Mouse (Mus musculus): ENCODE measurements around the gene Cemip2. TPM values are rescaled to one million over a fixed set of nuclear protein-coding genes. Genes with fewer than 3 reads are reported as not detected.

Gene Cemip2
- 61.4 and 71.0 TPM in 2 replicates for polyA plus RNA-seq (2016; fragmentation: Nextera tagmentation; extraction: Ambion mirVana)

GRCm38 (mm10) chr19:21778147-21778917 is at the start of gene Cemip2:
Gene Cemip2, plus strand, starts transcription at chr19:21778342.
- under 1% methylated on average over 74 of the region's 75 CpGs for WGBS
- no peaks in the 10 kb centered on the region for H3K27me3 ChIP-seq (replicated peaks; ENCODE audit: low read depth, poor library complexity, severe bottlenecking)
- DNase-seq (ENCODE audit: low spot score) = peak; percentile 98
- peak within 1 kb of the TSS; percentile 98 for H3K27ac ChIP-seq (replicated peaks)
- H3K36me3 ChIP-seq (replicated peaks) = no peaks in the 10 kb centered on the region
- H3K4me3 ChIP-seq = peak within 1 kb of the TSS; percentile 91
- H3K4me1 ChIP-seq = peaks cover 54% of the 10 kb centered on the region
- H3K9me3 ChIP-seq = no peaks in the 10 kb centered on the region

- DNase-seq (ENCODE audit: low spot score) = no peak
- H3K27me3 ChIP-seq (replicated peaks; ENCODE audit: low read depth, poor library complexity, severe bottlenecking) = no peaks in the 10 kb centered on the region
- no peaks in the 10 kb centered on the region for H3K9me3 ChIP-seq
- H3K4me1 ChIP-seq = no peaks in the 10 kb centered on the region
- H3K36me3 ChIP-seq (replicated peaks) = no peaks in the 10 kb centered on the region
- WGBS = 93% methylated on average over 6 of the region's 6 CpGs
- H3K27ac ChIP-seq (replicated peaks) = no peak overlapping the region
- H3K4me3 ChIP-seq = no peak overlapping the region
These were observed 49.8 kb upstream of the Cemip2 start for GRCm38 (mm10) chr19:21728342-21728741.

GRCm38 (mm10) chr19:21731887-21732286 is 46.3 kb upstream of the Cemip2 start:
- WGBS = 75% methylated on average over 5 of the region's 5 CpGs
- no peaks in the 10 kb centered on the region for H3K4me1 ChIP-seq

GRCm38 (mm10) chr19:21733176-21733575 is 45.0 kb upstream of the Cemip2 start:
- Histone ChIP-seq H3K27me3 (replicated peaks; ENCODE audit: low read depth, poor library complexity, severe bottlenecking) (no peaks in the 10 kb centered on the region), H3K27ac (replicated peaks) (no peak overlapping the region), H3K36me3 (replicated peaks) (no peaks in the 10 kb centered on the region), H3K4me3 (no peak overlapping the region), H3K4me1 (no peaks in the 10 kb centered on the region), H3K9me3 (no peaks in the 10 kb centered on the region)
- 96% methylated on average over 2 of the region's 2 CpGs for WGBS
- no peak for DNase-seq (ENCODE audit: low spot score)

More at GRCm38 (mm10) chr19:21731887-21732286, 46.3 kb upstream of the Cemip2 start:
- Histone ChIP-seq H3K27me3 (replicated peaks; ENCODE audit: low read depth, poor library complexity, severe bottlenecking) (no peaks in the 10 kb centered on the region), H3K36me3 (replicated peaks) (no peaks in the 10 kb centered on the region), H3K4me3 (no peak overlapping the region), H3K9me3 (no peaks in the 10 kb centered on the region), H3K27ac (replicated peaks) (no peak overlapping the region)
- DNase-seq (ENCODE audit: low spot score) = no peak

- no peak overlapping the region for H3K4me3 ChIP-seq
- H3K4me1 ChIP-seq = no peaks in the 10 kb centered on the region
- H3K27me3 ChIP-seq (replicated peaks; ENCODE audit: low read depth, poor library complexity, severe bottlenecking) = no peaks in the 10 kb centered on the region
- WGBS = 41% methylated on average over 5 of the region's 5 CpGs
- H3K27ac ChIP-seq (replicated peaks) = no peak overlapping the region
- no peaks in the 10 kb centered on the region for H3K36me3 ChIP-seq (replicated peaks)
- no peak for DNase-seq (ENCODE audit: low spot score)
- H3K9me3 ChIP-seq = no peaks in the 10 kb centered on the region
These were observed 44.0 kb upstream of the Cemip2 start for GRCm38 (mm10) chr19:21734112-21734511.

GRCm38 (mm10) chr19:21737446-21737845 is 40.7 kb upstream of the Cemip2 start:
- Histone ChIP-seq H3K9me3 (no peaks in the 10 kb centered on the region), H3K4me3 (no peak overlapping the region), H3K27me3 (replicated peaks; ENCODE audit: low read depth, poor library complexity, severe bottlenecking) (no peaks in the 10 kb centered on the region), H3K36me3 (replicated peaks) (no peaks in the 10 kb centered on the region), H3K4me1 (no peaks in the 10 kb centered on the region), H3K27ac (replicated peaks) (no peak overlapping the region)
- DNase-seq (ENCODE audit: low spot score) = no peak
- WGBS = 64% methylated on average over 18 of the region's 18 CpGs

- Histone ChIP-seq H3K36me3 (replicated peaks) (no peaks in the 10 kb centered on the region), H3K9me3 (no peaks in the 10 kb centered on the region), H3K27ac (replicated peaks) (0 out of 2 replicates have a peak overlapping the region, but pooled peaks have one; percentile 6), H3K27me3 (replicated peaks; ENCODE audit: low read depth, poor library complexity, severe bottlenecking) (no peaks in the 10 kb centered on the region), H3K4me3 (no peak overlapping the region), H3K4me1 (no peaks in the 10 kb centered on the region)
- 73% methylated on average over 17 of the region's 17 CpGs for WGBS
- DNase-seq (ENCODE audit: low spot score) = no peak
These were observed 40.1 kb upstream of the Cemip2 start for GRCm38 (mm10) chr19:21737881-21738590.

GRCm38 (mm10) chr19:21738591-21739280 is 39.4 kb upstream of the Cemip2 start:
- Histone ChIP-seq H3K4me1 (no peaks in the 10 kb centered on the region), H3K27me3 (replicated peaks; ENCODE audit: low read depth, poor library complexity, severe bottlenecking) (no peaks in the 10 kb centered on the region), H3K36me3 (replicated peaks) (no peaks in the 10 kb centered on the region), H3K27ac (replicated peaks) (no peak overlapping the region), H3K9me3 (no peaks in the 10 kb centered on the region), H3K4me3 (no peak overlapping the region)
- 92% methylated on average over 18 of the region's 18 CpGs for WGBS
- DNase-seq (ENCODE audit: low spot score) = no peak

- no peaks in the 10 kb centered on the region for H3K9me3 ChIP-seq
- no peak for DNase-seq (ENCODE audit: low spot score)
- no peak overlapping the region for H3K4me3 ChIP-seq
- H3K4me1 ChIP-seq = no peaks in the 10 kb centered on the region
- 91% methylated on average over 12 of the region's 12 CpGs for WGBS
- H3K27me3 ChIP-seq (replicated peaks; ENCODE audit: low read depth, poor library complexity, severe bottlenecking) = no peaks in the 10 kb centered on the region
- H3K36me3 ChIP-seq (replicated peaks) = no peaks in the 10 kb centered on the region
- H3K27ac ChIP-seq (replicated peaks) = no peak overlapping the region
These were observed 36.0 kb upstream of the Cemip2 start for GRCm38 (mm10) chr19:21742138-21742537.

GRCm38 (mm10) chr19:21745586-21745985 is 32.6 kb upstream of the Cemip2 start:
- no peak for DNase-seq (ENCODE audit: low spot score)
- Histone ChIP-seq H3K9me3 (no peaks in the 10 kb centered on the region), H3K4me1 (no peaks in the 10 kb centered on the region), H3K4me3 (no peak overlapping the region), H3K27ac (replicated peaks) (no peak overlapping the region), H3K36me3 (replicated peaks) (no peaks in the 10 kb centered on the region), H3K27me3 (replicated peaks; ENCODE audit: low read depth, poor library complexity, severe bottlenecking) (no peaks in the 10 kb centered on the region)
- 89% methylated on average over 2 of the region's 2 CpGs for WGBS

GRCm38 (mm10) chr19:21747356-21747755 is 30.8 kb upstream of the Cemip2 start:
- Histone ChIP-seq H3K27me3 (replicated peaks; ENCODE audit: low read depth, poor library complexity, severe bottlenecking) (no peaks in the 10 kb centered on the region), H3K27ac (replicated peaks) (no peak overlapping the region), H3K9me3 (no peaks in the 10 kb centered on the region), H3K4me1 (no peaks in the 10 kb centered on the region), H3K36me3 (replicated peaks) (no peaks in the 10 kb centered on the region), H3K4me3 (no peak overlapping the region)
- 22% methylated on average over 4 of the region's 4 CpGs for WGBS
- peak; percentile 70 for DNase-seq (ENCODE audit: low spot score)

GRCm38 (mm10) chr19:21750154-21750553 is 28.0 kb upstream of the Cemip2 start:
- WGBS = 73% methylated on average over 2 of the region's 2 CpGs
- Histone ChIP-seq H3K9me3 (no peaks in the 10 kb centered on the region), H3K27me3 (replicated peaks; ENCODE audit: low read depth, poor library complexity, severe bottlenecking) (no peaks in the 10 kb centered on the region), H3K27ac (replicated peaks) (no peak overlapping the region), H3K36me3 (replicated peaks) (no peaks in the 10 kb centered on the region), H3K4me1 (no peaks in the 10 kb centered on the region), H3K4me3 (no peak overlapping the region)
- DNase-seq (ENCODE audit: low spot score) = no peak

Measured in embryonic facial prominence, embryonic 10.5 days (tissue).